Mouse (Mus musculus): ENCODE data around the gene Nrp2. TPM values are rescaled to one million over a fixed set of nuclear protein-coding genes. Genes with fewer than 3 reads are reported as not detected.

Nrp2 gene
- total RNA-seq, 2 experiments from 2014 or later, result 2.1 to 2.4 TPM

DNA sequence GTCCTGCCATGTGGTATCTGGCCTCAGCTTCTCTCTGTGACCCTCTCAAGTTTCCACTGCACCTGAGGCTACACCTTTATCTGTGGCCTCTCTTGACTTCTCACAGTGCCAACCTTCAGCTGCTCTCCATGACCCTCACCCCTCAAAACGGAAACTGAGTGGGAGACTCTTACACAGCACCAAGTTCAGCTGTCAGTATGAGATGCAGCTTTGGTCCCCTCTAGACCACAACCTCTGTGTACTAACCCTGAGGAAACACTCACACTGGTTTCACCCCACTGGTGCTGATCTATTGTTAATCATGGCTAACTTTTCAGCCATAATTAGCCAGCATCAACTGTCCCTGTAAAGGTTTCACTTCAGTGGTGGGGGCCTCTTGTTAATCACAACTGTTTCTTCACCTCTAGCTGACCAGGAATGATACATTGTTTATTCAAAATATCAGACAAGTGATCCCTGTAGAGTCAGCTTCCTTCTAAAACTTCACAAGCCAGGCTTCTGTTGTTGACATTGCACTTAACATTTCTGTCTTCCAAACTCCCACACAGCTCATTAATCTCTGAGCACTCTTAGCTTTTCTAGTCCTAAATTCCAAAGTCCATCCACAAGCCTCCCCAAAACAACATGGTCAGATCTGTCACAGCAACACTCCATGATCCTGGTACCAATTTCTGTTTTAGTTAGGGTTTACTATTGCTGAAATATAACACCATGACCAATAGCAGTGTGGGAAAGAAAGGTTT, 131.5 kb downstream of the Nrp2 start:
- no peak for ATAC-seq (replicated peaks; ENCODE audit: poor library complexity, severe bottlenecking)

DNA sequence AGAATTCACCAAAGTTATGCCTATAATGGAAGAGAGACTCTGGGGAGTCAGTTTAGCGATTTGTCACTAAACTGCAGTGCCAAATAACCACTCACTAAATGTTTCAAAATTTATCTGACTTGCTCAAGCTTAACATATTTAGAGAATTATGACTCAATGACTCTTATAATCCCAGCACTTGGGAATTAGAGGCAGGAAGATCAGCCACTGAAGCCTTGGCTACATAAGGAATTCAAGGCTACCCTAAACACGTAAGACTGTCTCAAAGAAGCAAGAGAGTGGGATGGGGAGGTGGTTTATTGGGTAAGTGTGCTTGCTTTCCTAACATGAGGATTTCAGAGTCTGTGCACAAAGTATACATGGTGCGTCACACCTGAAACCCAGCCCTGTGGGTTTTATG, 135.0 kb downstream of the Nrp2 start:
- ATAC-seq (replicated peaks; ENCODE audit: poor library complexity, severe bottlenecking), result no peak

DNA sequence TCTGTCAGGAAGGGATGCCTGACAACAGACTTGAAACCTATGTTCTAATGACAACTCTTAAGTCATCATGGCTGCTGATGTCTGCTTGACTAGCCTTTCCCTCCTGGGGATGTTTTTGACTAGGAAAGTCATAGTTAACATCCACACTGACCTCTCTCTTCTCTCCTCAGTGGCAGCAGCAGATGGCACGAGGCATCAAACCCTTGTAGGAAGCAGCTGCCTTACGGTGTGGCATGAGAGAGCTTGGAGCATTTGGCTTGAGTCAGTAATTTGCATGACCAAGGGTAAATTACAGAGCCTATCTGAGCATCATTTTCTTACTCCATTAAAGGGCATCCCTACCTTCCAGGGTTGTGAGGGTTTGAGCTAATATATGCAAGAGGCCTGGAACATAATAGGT, 135.5 kb downstream of the Nrp2 start:
- ATAC-seq (replicated peaks; ENCODE audit: poor library complexity, severe bottlenecking), result no peak

DNA sequence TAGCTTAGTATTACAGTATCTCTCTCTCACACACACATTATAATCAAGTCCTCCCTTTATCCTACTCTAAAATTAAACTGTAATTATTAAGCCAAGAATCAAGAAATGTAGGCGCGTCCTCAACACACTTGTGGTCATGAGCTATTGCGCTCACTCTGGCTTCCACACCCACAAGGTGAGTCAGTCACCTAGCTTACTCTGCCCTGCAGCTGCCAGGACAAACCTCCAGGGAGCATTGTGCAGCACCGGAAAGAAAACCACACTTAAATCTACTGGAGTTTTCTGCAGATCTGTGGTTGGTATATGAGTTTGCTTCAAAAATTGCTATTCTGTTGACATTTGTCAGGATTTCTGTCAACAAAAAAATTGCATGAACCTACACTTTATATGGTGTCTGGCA, 140.1 kb downstream of the Nrp2 start:
- ATAC-seq (replicated peaks; ENCODE audit: poor library complexity, severe bottlenecking), result no peak

DNA sequence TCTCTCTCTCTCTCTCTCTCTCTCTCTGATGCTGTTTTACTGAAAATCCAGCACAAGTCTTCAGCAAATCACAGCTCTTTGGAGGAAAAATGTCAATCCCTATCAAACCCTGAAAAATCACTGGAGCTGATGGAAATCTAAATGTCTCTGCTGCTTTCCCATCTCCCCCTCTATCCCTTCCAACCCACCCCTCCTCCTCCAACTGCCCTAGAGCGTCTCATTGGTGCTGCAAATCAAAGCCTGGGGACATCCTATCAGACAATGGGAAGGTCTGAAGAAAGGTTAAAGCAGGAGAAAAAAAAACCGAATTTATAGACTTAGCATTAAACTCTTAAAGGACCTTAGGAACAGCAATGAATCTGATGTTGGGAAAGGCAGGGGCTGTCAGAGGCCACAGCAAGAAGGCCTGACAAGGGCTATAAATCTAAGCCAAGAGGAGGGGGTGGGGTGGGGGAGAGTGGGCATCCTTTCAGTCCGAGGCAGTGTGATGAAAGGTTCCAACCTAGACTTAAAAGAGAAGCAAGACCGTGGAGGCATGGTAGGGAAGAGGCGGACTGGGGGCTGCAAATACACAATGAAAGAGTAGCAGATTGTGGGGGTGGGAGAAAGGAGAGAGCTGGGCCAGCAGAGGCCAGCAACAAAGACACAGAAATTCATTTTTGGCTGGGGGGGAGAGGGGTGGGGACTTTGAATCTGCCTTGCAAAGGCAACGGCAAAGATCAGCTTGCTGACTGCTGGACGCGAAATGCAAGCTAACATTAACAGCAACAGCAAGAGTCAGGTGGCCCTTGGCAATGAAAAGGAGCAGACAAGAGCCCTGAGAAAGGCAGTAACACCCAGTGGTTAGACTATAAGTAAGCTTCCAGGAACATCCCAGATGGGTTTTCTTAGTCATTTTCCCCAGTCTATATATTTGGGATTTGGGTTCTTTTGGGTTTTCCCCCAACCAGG, 148.2 kb downstream of the Nrp2 start:
- ATAC-seq (replicated peaks; ENCODE audit: poor library complexity, severe bottlenecking), result no peak

DNA sequence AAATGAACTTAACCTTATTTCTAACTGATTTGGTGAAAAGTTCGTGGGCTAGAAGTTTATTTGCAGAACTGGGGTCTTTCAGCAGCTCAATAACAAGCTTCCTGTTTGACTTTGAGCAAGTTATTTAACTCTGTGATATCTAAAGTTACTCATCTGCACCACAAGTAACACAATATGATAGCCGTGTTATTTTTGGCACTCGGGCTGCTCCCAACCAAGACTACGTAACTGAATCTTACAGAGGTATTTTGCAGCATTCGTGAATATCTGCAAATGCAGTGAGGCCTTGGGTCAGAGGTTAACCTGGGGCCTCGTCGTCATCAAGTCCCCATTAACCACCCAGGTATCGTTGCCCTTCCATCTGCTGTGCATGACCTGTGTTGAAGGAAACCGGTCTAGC, 150.3 kb downstream of the Nrp2 start:
- no peak for ATAC-seq (replicated peaks; ENCODE audit: poor library complexity, severe bottlenecking)

DNA sequence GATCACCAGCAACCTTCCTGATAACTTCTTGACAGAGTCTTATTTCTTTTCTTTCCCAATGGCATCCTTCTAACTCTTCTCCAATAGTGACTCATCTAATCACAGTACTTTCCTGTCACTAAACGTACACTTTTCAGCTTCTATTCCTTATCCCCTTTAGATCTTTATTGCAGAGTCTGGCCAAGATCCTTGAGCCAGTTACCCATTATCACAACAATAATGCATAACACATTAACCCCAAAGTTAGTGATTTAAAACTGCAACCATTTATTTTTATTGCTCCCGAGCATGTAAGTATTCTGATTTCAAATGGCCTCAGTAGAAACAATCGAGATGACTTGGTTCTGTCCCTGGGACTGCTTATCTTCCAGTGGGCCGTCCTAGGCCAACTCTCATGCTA, 150.9 kb downstream of the Nrp2 start:
- no peak for ATAC-seq (replicated peaks; ENCODE audit: poor library complexity, severe bottlenecking)

DNA sequence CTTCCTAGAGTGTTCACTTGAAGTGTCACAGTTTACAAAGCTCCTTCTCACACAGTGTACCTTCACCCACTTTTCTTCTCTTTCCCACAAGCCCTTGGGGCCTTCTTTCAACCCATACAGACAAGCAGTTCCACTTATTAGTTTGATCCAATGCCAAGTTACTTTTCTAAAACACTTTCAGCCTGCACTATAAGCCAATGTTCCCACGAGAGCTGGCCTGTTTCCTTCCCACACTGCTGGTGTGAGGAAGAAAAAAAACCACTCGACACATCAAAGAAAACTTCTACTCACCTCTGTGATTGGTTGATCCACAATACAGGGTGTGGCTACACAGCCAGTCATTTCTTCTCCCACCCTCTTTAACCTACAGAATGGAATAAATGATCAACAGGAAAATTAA, 156.0 kb downstream of the Nrp2 start:
- no peak for ATAC-seq (replicated peaks; ENCODE audit: poor library complexity, severe bottlenecking)

GRCm38 (mm10) chr1:62859556-62860300, 156.6 kb downstream of the Nrp2 start:
- no peak for ATAC-seq (replicated peaks; ENCODE audit: poor library complexity, severe bottlenecking)

- no peak for ATAC-seq (replicated peaks; ENCODE audit: poor library complexity, severe bottlenecking)
These were observed 157.2 kb downstream of the Nrp2 start for GRCm38 (mm10) chr1:62860327-62860726.

DNA sequence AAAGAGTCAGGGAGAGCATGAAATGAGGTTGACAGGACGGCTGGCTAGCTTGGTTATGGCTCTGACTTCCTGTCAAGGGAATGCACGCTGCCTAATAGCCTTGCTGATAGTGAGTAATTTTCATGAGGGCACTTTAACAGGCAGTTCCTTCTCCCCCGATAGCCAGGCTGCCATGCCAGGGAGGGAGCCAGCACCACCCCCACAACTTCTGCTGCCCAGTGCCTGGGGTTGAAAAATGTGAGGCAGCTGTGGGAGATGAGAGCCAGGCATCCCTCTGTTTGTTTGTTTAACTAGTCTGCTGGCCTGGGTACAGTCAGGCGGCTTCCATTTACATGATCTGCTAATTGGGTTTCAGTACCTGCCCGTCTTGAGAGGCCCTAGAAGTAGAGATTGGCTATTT, 157.7 kb downstream of the Nrp2 start:
- no peak for ATAC-seq (replicated peaks; ENCODE audit: poor library complexity, severe bottlenecking)

Data from granulocyte monocyte progenitor cell, adult 5-6 weeks (primary cell).